Mouse (Mus musculus) heart, embryonic 10.5 days (tissue): ENCODE measurements around the gene Clcnkb. TPM values are rescaled to one million over a fixed set of nuclear protein-coding genes. Genes with fewer than 3 reads are reported as not detected.

Experiments used
- DNase-seq: peaks from one replicate; pipeline ENCODE4 v3.0.0-alpha.2; 2017; ENCODE audit warnings: low spot score
- H3K27ac ChIP-seq: fragments of 300-500 bp; sonication (generic); 2 replicates; pipeline ENCODE4 v1.5.1; 2016; ENCODE audit warnings: mild to moderate bottlenecking
- H3K27me3 ChIP-seq: fragments of 300-500 bp; sonication (generic); 2 replicates; pipeline ENCODE4 v1.6.1; 2016; ENCODE audit warnings: mild to moderate bottlenecking; ENCODE audit not compliant: poor library complexity, insufficient read depth, severe bottlenecking
- H3K36me3 ChIP-seq: fragments of 300-500 bp; sonication (generic); 2 replicates; pipeline ENCODE4 v1.6.1; 2016; ENCODE audit warnings: mild to moderate bottlenecking, moderate library complexity
- H3K4me1 ChIP-seq: fragments of 300-500 bp; sonication (generic); 2 replicates; pipeline ENCODE4 v1.6.1; 2016; ENCODE audit warnings: mild to moderate bottlenecking
- H3K4me3 ChIP-seq: fragments of 300-500 bp; sonication (generic); 2 replicates; pipeline ENCODE4 v1.5.1; 2016; ENCODE audit warnings: mild to moderate bottlenecking, moderate library complexity
- H3K9me3 ChIP-seq: fragments of 300-500 bp; sonication (generic); 2 replicates; pipeline ENCODE4 v1.6.1; 2016; ENCODE audit warnings: mild to moderate bottlenecking, moderate library complexity
- WGBS: fragments of 180-500 bp; shearing (Covaris S2); methylation state at CpG from one replicate; pipeline ENCODE4 v1.1.7; 2016; 5-methylcytosine and 5-hydroxymethylcytosine counted together
- polyA plus RNA-seq: library from polyadenylated mRNA; unstranded; fragments of >200 nt; fragmentation: Nextera tagmentation; extraction: Ambion mirVana; gene quantifications from 2 replicates; pipeline ENCODE4 v1.2.1, GENCODE M21; 2016

Clcnkb gene
- polyA plus RNA-seq, 1 experiment from 2014 or later = 0.93 TPM

GRCm38 (mm10) chr4:141429381-141429780 is 13.6 kb upstream of the Clcnkb start:
- Histone ChIP-seq H3K9me3 (no peaks in the 10 kb centered on the region), H3K4me3 (no peak overlapping the region), H3K4me1 (peaks cover 33% of the 10 kb centered on the region), H3K27me3 (peaks cover 18% of the 10 kb centered on the region; the same call in 1 of the 2 replicates), H3K36me3 (0 out of 2 replicates have a peak, but pooled peaks cover 5% of the 10 kb centered on the region), H3K27ac (no peak overlapping the region)
- WGBS = 79% methylated on average over 6 of the region's 6 CpGs
- DNase-seq = no peak

DNA sequence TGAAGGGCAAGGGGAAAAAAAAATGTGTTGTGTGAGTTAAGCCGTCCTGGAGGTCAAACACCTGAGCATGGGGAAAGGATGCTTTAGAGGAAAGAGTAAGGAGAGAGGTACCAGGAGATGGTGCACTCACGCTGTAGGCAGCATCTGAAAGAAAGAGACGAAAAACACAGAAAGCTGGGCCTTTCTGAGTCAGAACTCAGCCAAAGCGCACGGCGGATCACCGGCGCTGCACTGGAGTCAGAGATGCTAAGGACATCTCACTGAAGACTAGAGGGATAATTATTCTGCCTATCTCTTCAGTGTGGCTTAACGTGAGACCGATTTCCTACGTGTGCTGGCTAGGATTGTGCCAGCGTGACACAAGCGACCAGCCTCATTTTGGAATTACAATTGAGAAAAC is 12.1 kb upstream of the Clcnkb start:
- Histone ChIP-seq H3K4me3 (no peak overlapping the region), H3K27ac (no peak overlapping the region), H3K9me3 (no peaks in the 10 kb centered on the region), H3K4me1 (peaks cover 45% of the 10 kb centered on the region), H3K36me3 (peaks cover 18% of the 10 kb centered on the region), H3K27me3 (peaks cover 23% of the 10 kb centered on the region; the same call in 1 of the 2 replicates)
- no peak for DNase-seq
- 79% methylated on average over 13 of the region's 13 CpGs for WGBS

DNA sequence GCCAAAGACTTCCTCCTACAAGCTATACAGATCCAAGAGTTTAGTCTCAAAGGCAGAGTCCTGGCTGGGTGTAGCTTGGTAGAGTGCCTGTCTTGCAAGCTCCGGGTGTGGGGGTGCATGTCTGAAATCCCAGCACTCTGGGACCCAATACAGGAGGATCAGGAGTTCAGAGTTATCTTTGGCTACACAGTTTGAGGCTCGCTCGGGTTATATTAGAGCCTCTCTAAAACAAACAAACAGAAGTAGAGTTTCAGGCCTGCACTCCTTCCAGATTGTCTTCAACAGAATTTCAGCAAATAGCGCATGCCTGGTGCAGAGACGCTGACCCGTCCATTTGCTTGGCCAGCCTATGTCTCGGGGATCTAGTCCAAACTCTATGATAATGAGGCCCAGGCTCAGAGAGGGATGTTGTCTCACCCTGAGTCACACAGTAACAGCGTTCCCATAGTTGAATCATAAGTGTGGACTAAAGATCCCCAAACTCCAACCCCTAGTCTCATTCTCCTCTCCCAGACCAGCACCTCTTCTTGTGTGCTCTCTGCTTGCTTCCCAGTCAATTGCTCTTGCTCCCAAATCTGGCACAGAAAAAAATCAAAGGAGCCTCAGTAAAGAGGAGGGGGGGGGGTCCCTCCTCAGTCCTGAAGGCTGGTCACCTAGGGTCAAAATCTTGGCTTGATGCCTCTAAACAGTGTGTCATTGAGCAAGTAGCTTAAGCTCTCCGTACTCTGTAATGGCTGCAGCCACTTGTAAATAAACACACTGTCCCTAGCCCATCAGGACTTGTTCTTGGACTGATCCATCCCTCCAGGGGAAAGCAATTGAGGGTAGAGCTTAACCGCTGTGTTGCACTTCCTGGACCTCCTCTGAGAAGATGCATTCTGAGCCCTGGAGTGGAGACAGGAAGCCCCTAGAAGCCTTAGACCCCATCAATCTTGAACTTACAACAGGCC is 11.3 kb upstream of the Clcnkb start:
- 62% methylated on average over 10 of the region's 10 CpGs for WGBS
- Histone ChIP-seq H3K27me3 (peaks cover 21% of the 10 kb centered on the region; the same call in 1 of the 2 replicates), H3K9me3 (no peaks in the 10 kb centered on the region), H3K27ac (peak overlapping the region; percentile 90), H3K4me3 (peak overlapping the region; percentile 61; the same call in 1 of the 2 replicates), H3K4me1 (peaks cover 45% of the 10 kb centered on the region), H3K36me3 (peaks cover 23% of the 10 kb centered on the region)
- DNase-seq = no peak

- peaks cover 23% of the 10 kb centered on the region for H3K36me3 ChIP-seq
- DNase-seq = peak; percentile 92
- no peaks in the 10 kb centered on the region for H3K9me3 ChIP-seq
- peak overlapping the region; percentile 90 for H3K27ac ChIP-seq
- H3K4me3 ChIP-seq = peak overlapping the region; percentile 61
- peaks cover 56% of the 10 kb centered on the region for H3K4me1 ChIP-seq
- H3K27me3 ChIP-seq = peaks cover 21% of the 10 kb centered on the region; the same call in 1 of the 2 replicates
- 2% methylated on average over 36 of the region's 36 CpGs for WGBS
Measured at GRCm38 (mm10) chr4:141425484-141426479, 10.0 kb upstream of the Clcnkb start.

GRCm38 (mm10) chr4:141423691-141424431 is 8.0 kb upstream of the Clcnkb start:
- Histone ChIP-seq H3K4me1 (peaks cover 71% of the 10 kb centered on the region), H3K4me3 (peak overlapping the region; percentile 61), H3K9me3 (no peaks in the 10 kb centered on the region), H3K27me3 (peaks cover 21% of the 10 kb centered on the region; the same call in 1 of the 2 replicates), H3K36me3 (peaks cover 23% of the 10 kb centered on the region), H3K27ac (peak overlapping the region; percentile 90)
- DNase-seq = no peak
- WGBS = 68% methylated on average over 13 of the region's 13 CpGs

- peaks cover 21% of the 10 kb centered on the region; the same call in 1 of the 2 replicates for H3K27me3 ChIP-seq
Measured at GRCm38 (mm10) chr4:141423288-141423687, 7.5 kb upstream of the Clcnkb start.

DNA sequence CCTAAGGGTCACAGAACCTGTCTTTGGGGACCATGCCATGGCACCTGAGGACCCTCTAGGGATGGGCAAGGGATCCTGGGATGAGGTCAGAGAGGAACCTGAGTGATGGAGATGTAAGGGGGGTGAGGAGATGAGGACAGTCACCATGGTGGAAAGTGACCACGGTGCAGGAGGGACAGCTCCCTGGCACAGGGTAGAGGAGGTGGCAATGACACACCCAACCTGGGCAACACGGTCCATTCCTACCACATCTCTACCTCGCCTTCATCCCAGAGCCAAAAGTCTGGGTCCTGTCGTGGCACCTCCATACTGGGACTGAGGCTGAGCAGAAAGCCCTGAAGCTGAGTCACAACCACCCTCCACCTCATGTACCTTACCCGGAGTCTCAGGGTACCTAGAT is 7.0 kb upstream of the Clcnkb start:
- H3K4me3 ChIP-seq = peak overlapping the region; percentile 61
- 55% methylated on average over 5 of the region's 5 CpGs for WGBS
- peaks cover 71% of the 10 kb centered on the region for H3K4me1 ChIP-seq

More at GRCm38 (mm10) chr4:141423288-141423687, 7.5 kb upstream of the Clcnkb start:
- H3K9me3 ChIP-seq = no peaks in the 10 kb centered on the region
- WGBS = 67% methylated on average over 5 of the region's 5 CpGs
- peak overlapping the region; percentile 90 for H3K27ac ChIP-seq
- peak overlapping the region; percentile 61 for H3K4me3 ChIP-seq
- no peak for DNase-seq
- H3K4me1 ChIP-seq = peaks cover 71% of the 10 kb centered on the region
- peaks cover 23% of the 10 kb centered on the region for H3K36me3 ChIP-seq

GRCm38 (mm10) chr4:141421423-141421822 is 5.6 kb upstream of the Clcnkb start:
- peak; percentile 93 for DNase-seq
- no peaks in the 10 kb centered on the region for H3K9me3 ChIP-seq
- H3K27me3 ChIP-seq = peaks cover 21% of the 10 kb centered on the region; the same call in 1 of the 2 replicates
- peak overlapping the region; percentile 61 for H3K4me3 ChIP-seq
- peaks cover 23% of the 10 kb centered on the region for H3K36me3 ChIP-seq
- peak overlapping the region; percentile 90 for H3K27ac ChIP-seq
- H3K4me1 ChIP-seq = peaks cover 59% of the 10 kb centered on the region
- 36% methylated on average over 14 of the region's 14 CpGs for WGBS

More for the DNA sequence above, 7.0 kb upstream of the Clcnkb start:
- Histone ChIP-seq H3K36me3 (peaks cover 23% of the 10 kb centered on the region), H3K27me3 (peaks cover 21% of the 10 kb centered on the region; the same call in 1 of the 2 replicates), H3K9me3 (no peaks in the 10 kb centered on the region), H3K27ac (peak overlapping the region; percentile 90)
- DNase-seq = no peak

DNA sequence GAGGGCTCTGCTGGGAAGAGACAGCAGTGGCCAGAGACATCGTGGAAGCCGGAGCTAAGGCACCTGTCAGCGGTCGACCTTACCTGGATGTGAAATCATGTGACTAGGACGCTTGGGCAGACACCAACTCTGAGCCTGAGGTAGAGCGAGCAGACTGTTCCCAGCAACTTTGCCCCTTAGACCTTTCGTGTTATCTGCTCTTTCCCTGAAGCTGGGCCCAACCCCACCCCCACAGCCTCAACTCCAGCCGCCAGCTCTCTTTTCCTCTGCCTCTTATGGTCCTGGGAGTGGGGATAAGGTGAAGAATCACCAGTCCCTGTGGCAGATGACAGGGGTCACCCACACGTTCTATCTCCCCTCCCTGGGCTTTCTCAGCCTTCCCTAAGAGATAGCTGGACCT is 5.1 kb upstream of the Clcnkb start:
- peaks cover 56% of the 10 kb centered on the region for H3K4me1 ChIP-seq
- 18% methylated on average over 9 of the region's 9 CpGs for WGBS
- peaks cover 21% of the 10 kb centered on the region; the same call in 1 of the 2 replicates for H3K27me3 ChIP-seq
- peak overlapping the region; percentile 61 for H3K4me3 ChIP-seq
- peaks cover 23% of the 10 kb centered on the region for H3K36me3 ChIP-seq
- peak; percentile 83 for DNase-seq
- H3K27ac ChIP-seq = peak overlapping the region; percentile 90
- no peaks in the 10 kb centered on the region for H3K9me3 ChIP-seq

DNA sequence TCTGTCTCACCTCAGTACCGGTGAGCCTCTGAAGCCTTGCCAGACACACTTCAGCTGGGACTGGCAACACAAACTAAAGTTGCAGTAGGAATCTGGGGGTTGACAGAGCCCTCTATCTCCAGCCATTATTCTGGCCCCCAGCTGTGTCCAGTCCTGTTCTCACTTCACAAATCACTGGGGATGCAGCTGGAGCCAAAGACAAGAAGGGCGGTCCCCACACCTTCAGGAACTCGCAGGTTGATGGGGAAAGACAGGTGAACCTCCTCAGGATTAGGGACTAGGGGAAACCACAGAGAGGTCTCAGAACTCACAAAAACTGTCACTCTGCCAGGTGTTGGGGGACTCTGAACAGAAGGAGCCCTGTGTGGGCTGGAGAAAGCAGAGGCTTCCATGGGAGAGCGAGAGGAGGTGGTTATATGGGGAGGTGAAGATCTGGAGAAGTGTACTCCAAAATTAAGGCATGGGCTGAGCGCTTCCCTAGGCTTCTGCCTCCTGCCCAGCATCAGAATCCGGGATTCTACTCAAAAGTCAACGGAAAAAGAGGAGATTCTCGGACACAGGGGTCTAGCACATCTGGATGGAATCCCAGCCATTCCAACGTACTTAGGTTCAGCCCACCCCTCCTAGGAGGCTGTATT is 4.5 kb upstream of the Clcnkb start, which contains the start of gene Hspb7:
TSS of gene Hspb7 (plus strand) at position 588 of the 638 bp plus-strand sequence.
- peaks cover 23% of the 10 kb centered on the region for H3K36me3 ChIP-seq
- peaks cover 21% of the 10 kb centered on the region; the same call in 1 of the 2 replicates for H3K27me3 ChIP-seq
- peak within 1 kb of the TSS; percentile 90 for H3K27ac ChIP-seq
- H3K9me3 ChIP-seq = no peaks in the 10 kb centered on the region
- H3K4me3 ChIP-seq = peak within 1 kb of the TSS; percentile 61
- 34% methylated on average over 9 of the region's 9 CpGs for WGBS
- DNase-seq = no peak
- peaks cover 51% of the 10 kb centered on the region for H3K4me1 ChIP-seq

DNA sequence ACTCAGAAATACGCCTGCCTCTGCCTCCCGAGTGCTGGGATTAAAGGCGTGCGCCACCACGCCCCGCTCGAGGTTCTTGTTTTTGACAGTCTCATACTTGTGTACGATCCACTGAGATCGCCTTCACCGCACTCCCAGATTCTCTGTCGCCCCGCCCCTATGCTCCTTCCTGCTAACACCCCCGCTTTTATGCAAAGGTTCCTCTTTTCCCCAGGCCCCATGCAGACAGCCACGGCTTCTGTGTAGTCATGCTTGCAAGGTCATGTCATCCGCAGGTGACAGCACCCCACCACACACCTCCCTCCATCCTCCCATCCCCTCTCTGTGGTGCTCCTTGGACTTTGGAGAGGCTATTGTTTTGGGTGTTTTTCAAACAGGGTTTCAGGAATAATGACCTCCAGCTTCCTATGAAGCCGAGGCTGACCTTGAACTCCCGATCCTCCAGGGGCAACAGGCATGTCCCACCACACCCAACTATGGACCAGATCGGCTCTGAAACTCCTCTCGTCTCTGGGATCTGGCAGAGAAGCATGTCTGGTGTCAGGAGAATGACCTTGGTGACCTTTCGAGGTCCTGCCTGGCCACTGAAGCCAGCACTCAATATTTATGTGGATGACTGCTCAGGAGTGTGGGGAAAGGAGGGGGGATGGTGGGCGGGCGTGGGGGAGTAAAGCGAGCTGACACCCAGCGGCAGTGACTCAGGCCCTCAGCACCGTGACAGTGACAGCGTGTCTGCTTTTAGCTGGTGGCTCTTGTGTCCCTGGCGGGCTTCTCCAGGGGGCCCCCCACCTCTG is 3.8 kb upstream of the Clcnkb start:
- H3K36me3 ChIP-seq = peaks cover 18% of the 10 kb centered on the region
- peak overlapping the region; percentile 90 for H3K27ac ChIP-seq
- WGBS = 52% methylated on average over 27 of the region's 27 CpGs
- H3K27me3 ChIP-seq = peaks cover 19% of the 10 kb centered on the region; the same call in 1 of the 2 replicates
- peaks cover 44% of the 10 kb centered on the region for H3K4me1 ChIP-seq
- no peak for DNase-seq
- H3K9me3 ChIP-seq = no peaks in the 10 kb centered on the region
- peak overlapping the region; percentile 61 for H3K4me3 ChIP-seq
